20 mouse cellular contexts compared by ENCODE assay signal in genomic region chr5:90233305-90233704, GRCm38 (mm10). TPM values are rescaled to one million over a fixed set of nuclear protein-coding genes. Genes with fewer than 3 reads are reported as not detected.
DNase-seq lines count a peak whose midpoint lies in the region; ATAC-seq lines count a peak whose summit lies in the region.
"Had no signal": no experiment of that assay in that cellular context is flagged by ENCODE, and none has a peak within 500 bp of the region (broad histone marks: within the 10 kb centered on the region; RNA-seq: fewer than 3 reads in every experiment).

No protein-coding gene starts in this region.

- ATAC-seq in frontal cortex, adult (ENCODE audit: low TSS enrichment), result peak; percentile 50
- ATAC-seq: activated CD4-positive, CD25-positive, alpha-beta regulatory T cell, adult 4 months; CD4-positive, CD25-positive, alpha-beta regulatory T cell, adult 4 months; forebrain, embryonic 13.5 days; forebrain, embryonic 15.5 days; forebrain, postnatal 0 days; Patski had no signal

- no peak for DNase-seq in frontal cortex, adult 2 months (ENCODE audit: extremely low spot score in 1 of 2, low spot score in 1 of 2)
- peak; percentile 28 to 55 for DNase-seq in layer of hippocampus, adult 18-20 months (ENCODE audit: low spot score in 2 of 2)
- no peak for DNase-seq in layer of hippocampus, adult 9-10 months (ENCODE audit: low spot score)
- peak; percentile 44 for DNase-seq in brain, adult 2 months (ENCODE audit: low read depth, low spot score)
- no peak for DNase-seq in adrenal gland, postnatal 36 days
- DNase-seq: adrenal gland, adult 8-10 months; adrenal gland, postnatal 14 days; B cell, adult 2 months; cerebellum, adult 11-12 months; cerebellum, adult 2 months; cerebellum, adult 9-10 months; cerebellum, postnatal 10 days; cerebellum, postnatal 25 days; forebrain, postnatal 0 days had no signal

RNA-seq across cellular contexts. Expression of gene Cox18, which starts 9.5 kb away (rescaled TPM):
- polyA plus RNA-seq in frontal cortex, adult 2 months (2012; rRNA removed), result 33.2 and 37.4 TPM in 2 replicates
- total RNA-seq in layer of hippocampus, adult 18-20 months (2021), result 10 to 100 TPM; 20.6 to 22.4 TPM
- 10 to 100 TPM; 21.7 to 58.9 TPM for total RNA-seq in adrenal gland, postnatal 36 days (2021)

Comparison
In these comparisons a context has a peak if more than half of its experiments do, and no peak if none do; other contexts are left out.
1. DNase-seq: peak in layer of hippocampus, adult 18-20 months (2 of 2) and brain, adult 2 months (single experiment); none in frontal cortex, adult 2 months (0 of 2), layer of hippocampus, adult 9-10 months (single experiment) and adrenal gland, postnatal 36 days (0 of 2).